Mouse (Mus musculus) lung, embryonic 14.5 days (tissue): ENCODE results near the gene Gm21992. TPM values are rescaled to one million over a fixed set of nuclear protein-coding genes. Genes with fewer than 3 reads are reported as not detected.
A peak's percentile ranks its signal among the peaks of the same experiment; 100 is the strongest.

Experiments used
- ATAC-seq: fragments of 200-750 bp; cut with Nextera tagmentation; 2 replicates; pipeline ENCODE4 v1.8.0; 2017; ENCODE audit warnings: mild to moderate bottlenecking, moderate TSS enrichment, moderate library complexity; ENCODE audit not compliant: insufficient read depth
- DNase-seq: peaks from one replicate; pipeline ENCODE4 v3.0.0-alpha.2; 2015
- H3K27ac ChIP-seq: fragments of 300-500 bp; sonication (generic); 2 replicates; pipeline ENCODE4 v1.5.1; 2014; ENCODE audit warnings: low read depth, mild to moderate bottlenecking, moderate library complexity
- H3K27me3 ChIP-seq: fragments of 300-500 bp; sonication (generic); 2 replicates; pipeline ENCODE4 v1.6.1; 2014; ENCODE audit warnings: low read length, control low read depth; ENCODE audit not compliant: insufficient read depth
- H3K36me3 ChIP-seq: fragments of 300-500 bp; sonication (generic); 2 replicates; pipeline ENCODE4 v1.6.1; 2014; ENCODE audit warnings: control low read depth; ENCODE audit not compliant: insufficient read depth
- H3K4me1 ChIP-seq: fragments of 300-500 bp; sonication (generic); 2 replicates; pipeline ENCODE4 v1.6.1; 2014; ENCODE audit warnings: antibody characterized with exemption, control low read depth; ENCODE audit not compliant: insufficient read depth
- H3K4me2 ChIP-seq: fragments of 300-500 bp; sonication (generic); 2 replicates; pipeline ENCODE4 v1.6.1; 2014; ENCODE audit warnings: mild to moderate bottlenecking
- H3K4me3 ChIP-seq: fragments of 300-500 bp; sonication (generic); 2 replicates; pipeline ENCODE4 v1.5.1; 2014; ENCODE audit warnings: low read depth, low read length
- H3K9ac ChIP-seq: fragments of 300-500 bp; sonication (generic); 2 replicates; pipeline ENCODE4 v1.6.1; 2014
- H3K9me3 ChIP-seq: fragments of 300-500 bp; sonication (generic); 2 replicates; pipeline ENCODE4 v1.6.1; 2016; ENCODE audit warnings: low read depth, low read length, control low read depth
- CTCF ChIP-seq: IDR thresholded peaks from 2 replicates; pipeline ENCODE4 v1.5.1; 2016; ENCODE audit warnings: antibody characterized with exemption, low read depth
- WGBS: fragments of 180-500 bp; shearing (Covaris S2); extraction: QIAGEN DNeasy Blood & Tissue Kit; methylation state at CpG from one replicate; pipeline ENCODE4 v1.1.7; 2014; 5-methylcytosine and 5-hydroxymethylcytosine counted together
- polyA plus RNA-seq: library from polyadenylated mRNA; unstranded; fragments of >200 nt; fragmentation: Nextera tagmentation; extraction: Ambion mirVana; gene quantifications from 2 replicates; pipeline ENCODE4 v1.2.1, GENCODE M21; 2014

Gene Gm21992
- 20.5 and 25.3 TPM in 2 replicates for polyA plus RNA-seq

DNA sequence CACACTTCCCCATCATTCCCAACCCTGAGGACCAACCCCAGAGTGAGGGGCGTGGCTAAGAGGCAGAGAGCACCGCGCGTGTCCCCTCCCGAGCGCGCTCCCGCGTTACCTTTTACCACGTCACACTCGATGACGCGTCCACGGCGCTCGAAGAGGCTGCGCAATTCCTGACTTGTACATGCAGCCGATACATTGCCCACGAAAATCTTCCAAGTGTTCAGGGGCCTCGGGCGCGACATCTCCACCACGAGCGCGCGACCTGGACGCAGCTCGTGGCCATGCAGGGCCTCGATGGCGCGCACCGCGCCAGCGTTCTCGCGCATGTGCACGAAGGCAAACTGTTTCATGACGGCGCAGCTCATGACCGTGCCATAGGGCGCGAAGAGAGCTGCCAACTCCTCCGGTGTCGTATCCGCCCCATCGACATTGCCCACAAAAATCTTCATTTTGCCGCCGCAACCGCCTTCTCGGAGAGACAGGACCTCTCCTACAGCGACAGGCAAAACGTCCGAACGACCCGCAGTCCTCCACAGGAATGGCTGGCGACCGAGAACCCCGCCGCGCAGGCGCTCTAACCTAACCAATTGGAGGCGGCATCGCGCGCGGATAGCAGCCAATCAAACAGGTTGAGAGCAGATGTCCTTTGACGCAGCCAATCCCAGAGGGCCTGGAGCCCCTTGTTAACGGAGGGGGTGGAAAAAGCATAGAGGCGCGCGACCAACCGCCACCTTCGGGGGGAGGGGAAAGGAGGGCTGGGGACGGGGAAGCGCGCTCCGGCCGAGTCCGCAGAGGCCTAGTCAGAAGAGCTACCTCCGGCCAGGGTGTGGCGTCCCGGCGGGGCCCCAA is at the start of gene Gm21992, which contains the start of gene Rbm14:
Gene Gm21992, minus strand, starts transcription at position 550 of the 846 bp plus-strand sequence.
Gene Rbm14, minus strand, starts transcription at position 572 of the 846 bp plus-strand sequence.
- under 1% methylated on average over 83 of the region's 83 CpGs for WGBS
- H3K9ac ChIP-seq: peak within 1 kb of the TSS; percentile 69
- no peaks in the 10 kb centered on the region for H3K36me3 ChIP-seq
- ATAC-seq (peak; percentile 99), DNase-seq (peak; percentile 99)
- TF ChIP-seq CTCF: no peak
- no peaks in the 10 kb centered on the region for H3K27me3 ChIP-seq
- peak within 1 kb of the TSS; percentile 97 for H3K27ac ChIP-seq
- no peaks in the 10 kb centered on the region for H3K9me3 ChIP-seq
- peaks cover 15% of the 10 kb centered on the region; the same call in 1 of the 2 replicates for H3K4me1 ChIP-seq
- peak within 1 kb of the TSS; percentile 89 for H3K4me3 ChIP-seq
- H3K4me2 ChIP-seq: peak within 1 kb of the TSS; percentile 97

DNA sequence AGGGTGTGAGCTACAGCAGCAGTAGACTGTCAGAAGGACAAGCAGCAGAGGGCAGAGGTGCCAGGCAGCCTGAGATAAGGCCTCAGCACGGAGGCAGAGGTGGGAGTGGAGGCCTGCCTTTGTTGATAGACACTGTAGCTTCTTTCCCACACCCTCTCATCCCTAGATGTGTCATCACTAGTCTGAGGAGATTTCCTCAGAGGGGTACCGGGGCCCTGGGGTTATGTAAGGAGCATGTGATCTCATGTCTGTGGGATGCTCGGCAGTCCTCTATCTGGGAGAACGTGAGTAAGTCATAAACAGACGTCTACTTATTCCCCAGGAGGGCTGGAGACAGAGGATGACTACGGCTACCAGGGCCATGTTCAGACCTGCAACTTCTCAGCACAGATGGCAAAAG is 47.7 kb upstream of the Gm21992 start:
- no peak for TF ChIP-seq CTCF
- no peak for DNase-seq
- no peak; the same call in 1 of the 2 replicates for ATAC-seq

DNA sequence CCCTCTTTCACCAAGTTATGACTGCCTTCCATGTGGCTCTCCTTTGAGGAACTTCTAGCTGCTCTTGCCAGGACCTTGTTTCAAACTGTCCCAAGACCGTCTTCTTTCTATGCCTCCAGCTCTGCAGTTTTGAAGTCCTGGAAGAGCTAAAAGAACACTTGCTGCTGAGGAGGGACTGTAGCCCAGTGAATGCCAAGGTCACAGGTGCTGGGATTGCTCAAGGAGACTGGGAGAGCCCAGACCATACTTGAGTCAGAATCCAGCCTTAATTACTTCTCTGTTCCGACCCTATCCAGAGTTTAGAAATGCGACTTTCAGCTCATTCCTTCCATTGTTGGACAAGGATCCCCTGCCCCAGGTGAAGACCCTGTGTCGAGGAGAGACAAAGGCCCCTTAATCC is 44.5 kb upstream of the Gm21992 start:
- H3K4me1 ChIP-seq: no peaks in the 10 kb centered on the region; the same call in 1 of the 2 replicates
- no peaks in the 10 kb centered on the region for H3K36me3 ChIP-seq
- ATAC-seq (no peak), DNase-seq (no peak)
- no peak overlapping the region for H3K9ac ChIP-seq
- H3K27me3 ChIP-seq: peaks cover 7% of the 10 kb centered on the region; the same call in 1 of the 2 replicates
- H3K9me3 ChIP-seq: no peaks in the 10 kb centered on the region
- peak overlapping the region; percentile 51; the same call in 1 of the 2 replicates for H3K4me3 ChIP-seq
- no peak for TF ChIP-seq CTCF
- H3K27ac ChIP-seq: no peak overlapping the region
- 75% methylated on average over 4 of the region's 4 CpGs for WGBS
- peak overlapping the region; percentile 96; the same call in 1 of the 2 replicates for H3K4me2 ChIP-seq

More for the DNA sequence above, 47.7 kb upstream of the Gm21992 start:
- no peak overlapping the region for H3K4me2 ChIP-seq
- no peaks in the 10 kb centered on the region for H3K36me3 ChIP-seq
- H3K9ac ChIP-seq: no peak overlapping the region
- 44% methylated on average over 6 of the region's 6 CpGs for WGBS
- no peaks in the 10 kb centered on the region; the same call in 1 of the 2 replicates for H3K4me1 ChIP-seq
- no peaks in the 10 kb centered on the region for H3K9me3 ChIP-seq
- H3K27me3 ChIP-seq: peaks cover 7% of the 10 kb centered on the region; the same call in 1 of the 2 replicates
- no peak overlapping the region for H3K4me3 ChIP-seq
- H3K27ac ChIP-seq: no peak overlapping the region

DNA sequence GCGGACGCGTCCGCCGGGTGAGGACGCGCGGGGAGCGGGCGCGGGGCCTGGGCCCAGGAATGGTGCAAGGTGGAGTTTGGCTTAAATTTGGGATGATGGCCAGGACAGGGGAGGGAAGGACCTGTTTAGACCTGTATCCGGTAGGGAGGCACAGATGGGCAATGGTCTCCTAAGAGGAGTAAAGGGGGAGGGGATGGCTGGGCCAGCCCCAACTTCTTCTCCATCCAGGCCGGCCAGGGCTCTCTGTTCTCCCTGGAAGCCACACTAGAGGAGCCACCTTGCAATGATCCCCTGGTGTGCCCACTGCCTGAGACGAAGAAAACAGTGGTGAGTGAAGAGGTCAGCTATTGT is 44.0 kb upstream of the Gm21992 start:
- no peak for DNase-seq
- Histone ChIP-seq H3K9ac (peak overlapping the region; percentile 62), H3K4me3 (peak overlapping the region; percentile 51), H3K4me2 (peak overlapping the region; percentile 96), H3K27ac (no peak overlapping the region), H3K36me3 (no peaks in the 10 kb centered on the region), H3K4me1 (no peaks in the 10 kb centered on the region; the same call in 1 of the 2 replicates), H3K9me3 (no peaks in the 10 kb centered on the region), H3K27me3 (peaks cover 7% of the 10 kb centered on the region; the same call in 1 of the 2 replicates)
- WGBS: 2% methylated on average over 14 of the region's 14 CpGs
- TF ChIP-seq CTCF: no peak
- ATAC-seq: no peak; the same call in 1 of the 2 replicates

DNA sequence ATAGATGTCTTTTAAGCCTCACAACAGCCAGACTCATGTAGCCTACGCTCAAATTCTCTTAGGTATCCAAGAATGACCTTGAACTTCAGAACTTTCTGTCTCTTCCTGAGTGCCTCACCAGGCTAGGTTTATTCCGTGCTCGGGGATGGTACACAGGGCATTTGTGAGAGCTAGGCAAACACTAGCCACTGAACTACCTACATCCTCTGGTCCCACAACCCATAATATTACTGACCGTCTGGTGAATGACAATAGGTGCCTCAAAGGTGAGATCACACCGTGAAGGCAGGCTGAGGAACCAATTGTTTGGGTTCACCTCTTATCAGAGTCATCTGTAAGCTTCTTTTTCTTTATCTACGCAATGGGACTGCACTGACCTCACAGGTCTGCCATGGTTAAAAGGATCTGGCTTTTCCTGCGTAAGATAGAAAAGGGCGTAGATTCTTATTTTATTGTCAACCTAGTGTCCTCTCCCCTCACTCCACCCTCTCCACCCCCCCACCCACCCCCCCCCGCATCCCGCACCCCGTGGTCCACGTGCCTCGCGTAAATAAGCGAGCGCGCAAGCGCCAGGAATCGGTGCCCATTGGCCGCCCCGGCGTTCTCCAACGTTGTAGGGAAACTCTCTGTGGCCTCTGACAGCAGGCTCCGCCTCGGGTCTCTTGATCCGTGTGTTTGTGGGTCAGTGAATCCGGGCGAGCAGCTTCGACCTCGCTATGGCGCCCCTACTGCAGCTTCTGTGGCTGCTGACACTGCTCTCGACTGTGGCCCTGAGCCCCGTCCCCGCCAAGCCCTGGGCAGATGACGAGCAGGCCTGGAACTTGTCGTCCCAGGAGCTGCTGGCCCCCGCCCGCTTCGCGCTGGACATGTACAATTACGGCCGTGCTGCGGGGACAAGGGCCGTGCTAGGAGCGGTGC is 43.4 kb upstream of the Gm21992 start, which contains the start of gene Ctsf:
Gene Ctsf, plus strand, starts transcription at position 579 of the 918 bp plus-strand sequence.
- Histone ChIP-seq H3K36me3 (no peaks in the 10 kb centered on the region), H3K4me3 (peak within 1 kb of the TSS; percentile 51), H3K4me2 (peak within 1 kb of the TSS; percentile 96), H3K9ac (peak within 1 kb of the TSS; percentile 62), H3K4me1 (no peaks in the 10 kb centered on the region; the same call in 1 of the 2 replicates), H3K27ac (no peak within 1 kb of the TSS), H3K9me3 (no peaks in the 10 kb centered on the region), H3K27me3 (peaks cover 7% of the 10 kb centered on the region; the same call in 1 of the 2 replicates)
- TF ChIP-seq CTCF: no peak
- ATAC-seq (peak; percentile 78), DNase-seq (peak; percentile 84)
- 2% methylated on average over 45 of the region's 45 CpGs for WGBS

DNA sequence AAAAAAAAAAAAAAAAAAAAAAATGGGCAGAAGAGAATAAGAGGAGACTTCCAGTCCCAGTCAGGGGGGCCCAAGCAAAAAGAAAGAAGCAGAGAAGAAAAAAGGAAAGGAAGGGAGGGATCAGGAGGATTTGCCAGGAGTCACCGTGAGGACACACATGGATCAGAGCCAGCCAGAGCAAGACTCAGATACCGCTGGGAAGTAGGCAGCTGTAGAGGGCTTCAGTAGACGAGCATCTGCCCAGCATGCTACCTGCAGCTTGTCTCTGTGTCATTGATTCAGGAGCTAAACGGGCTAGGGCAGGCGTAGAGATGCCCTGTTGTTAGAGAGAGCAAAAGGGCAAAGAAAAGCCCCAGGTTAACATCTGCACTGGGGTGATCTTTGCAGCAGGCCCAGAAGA is 38.9 kb upstream of the Gm21992 start:
- 37% methylated on average over 5 of the region's 5 CpGs for WGBS
- Histone ChIP-seq H3K9ac (no peak overlapping the region), H3K27me3 (peaks cover 2% of the 10 kb centered on the region; the same call in 1 of the 2 replicates), H3K9me3 (no peaks in the 10 kb centered on the region), H3K4me1 (no peaks in the 10 kb centered on the region; the same call in 1 of the 2 replicates), H3K27ac (no peak overlapping the region), H3K4me3 (no peak overlapping the region), H3K36me3 (no peaks in the 10 kb centered on the region), H3K4me2 (no peak overlapping the region)
- no peak for TF ChIP-seq CTCF
- DNase-seq: no peak
- no peak for ATAC-seq
